Mouse (Mus musculus) stomach, postnatal 0 days (tissue): ENCODE data around the gene Glp1r.

ENCODE experiments used
- CTCF ChIP-seq: IDR thresholded peaks from 2 replicates; pipeline ENCODE4 v1.5.1; 2016; ENCODE audit warnings: antibody characterized with exemption, low read depth, mild to moderate bottlenecking, moderate library complexity
- EP300 ChIP-seq: optimal IDR thresholded peaks from 2 replicates; pipeline ENCODE3; 2016; ENCODE audit warnings: antibody characterized with exemption

GRCm38 (mm10) chr17:30877456-30877855, 24.2 kb upstream of the Glp1r start:
- no peak for TF ChIP-seq CTCF
- no peak for TF ChIP-seq EP300
